Mouse (Mus musculus) retina, postnatal 1 day (tissue): ENCODE results near the gene Zfp770.
"Not testable (repeated sequence)": the region's sequence is repeated elsewhere in the genome, so short reads cannot be mapped to it uniquely, and the experiment has no call there.

Source experiments
- DNase-seq: peaks from one replicate; pipeline ENCODE4 v3.0.0-alpha.2; 2012

The Zfp770 gene

GRCm38 (mm10) chr2:114200932-114201559 lies at the start of gene Zfp770:
TSS of gene Zfp770 (minus strand) at chr2:114201469.
- peak; percentile 91 for DNase-seq

DNA sequence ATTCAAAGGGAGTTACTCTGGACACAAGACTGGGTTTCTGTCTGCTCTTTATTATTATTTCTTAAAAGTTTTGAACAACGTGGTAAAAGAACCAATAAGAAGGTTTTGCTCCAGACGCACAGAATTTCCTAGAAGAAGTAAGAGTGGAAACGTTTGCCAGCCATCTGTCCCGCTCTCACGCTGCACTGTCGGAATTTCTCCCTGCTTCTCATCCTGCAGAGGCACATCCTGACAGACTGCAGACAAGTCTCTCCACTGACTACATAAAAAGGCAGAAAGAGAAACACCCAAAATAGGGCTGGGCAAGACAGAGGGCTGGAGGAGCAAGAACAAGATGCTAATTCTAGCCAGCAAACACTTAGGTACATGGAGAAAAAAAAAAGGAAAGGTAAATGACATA lies 48.2 kb upstream of the Zfp770 start:
- no peak for DNase-seq

GRCm38 (mm10) chr2:114237639-114238038 lies 36.4 kb upstream of the Zfp770 start:
- DNase-seq: no peak

DNA sequence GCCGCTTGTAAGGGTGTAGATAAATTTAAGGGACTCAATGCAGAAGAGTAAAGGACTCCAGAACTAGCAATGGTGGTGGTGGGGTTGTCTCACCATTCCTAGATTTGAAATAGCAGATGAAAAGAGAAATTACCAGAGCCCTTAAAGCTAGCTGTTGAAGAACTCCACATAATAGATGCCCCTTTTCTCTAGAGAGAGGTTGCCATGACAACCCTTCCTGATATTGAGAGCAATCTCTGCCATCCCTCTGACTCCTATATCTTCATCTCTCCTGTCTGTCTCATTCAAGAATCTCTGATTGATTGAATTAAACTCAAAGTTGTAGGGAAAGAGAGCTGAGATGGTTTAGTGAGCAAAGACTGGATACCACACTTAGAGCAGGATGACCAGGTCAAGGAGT lies 35.3 kb upstream of the Zfp770 start:
- DNase-seq: no peak

GRCm38 (mm10) chr2:114235584-114235983 lies 34.3 kb upstream of the Zfp770 start:
- DNase-seq: no peak

- DNase-seq: no peak
Measured at GRCm38 (mm10) chr2:114231248-114231647, 30.0 kb upstream of the Zfp770 start.

GRCm38 (mm10) chr2:114228672-114229071 lies 27.4 kb upstream of the Zfp770 start:
- no peak for DNase-seq

- no peak for DNase-seq
Measured at GRCm38 (mm10) chr2:114205036-114205435, 3.8 kb upstream of the Zfp770 start.

- DNase-seq: no peak
Measured at GRCm38 (mm10) chr2:114201574-114201973, 305 bp upstream of the Zfp770 start.

GRCm38 (mm10) chr2:114196421-114196820 lies 4.8 kb downstream of the Zfp770 start:
- DNase-seq: no peak

- not testable (repeated sequence) for DNase-seq
Measured at GRCm38 (mm10) chr2:114186924-114187323, 14.3 kb downstream of the Zfp770 start, which contains the start of gene Aqr. TSS of gene Aqr (minus strand) at chr2:114187024.

GRCm38 (mm10) chr2:114177802-114178733 lies 23.2 kb downstream of the Zfp770 start:
- DNase-seq: no peak

DNA sequence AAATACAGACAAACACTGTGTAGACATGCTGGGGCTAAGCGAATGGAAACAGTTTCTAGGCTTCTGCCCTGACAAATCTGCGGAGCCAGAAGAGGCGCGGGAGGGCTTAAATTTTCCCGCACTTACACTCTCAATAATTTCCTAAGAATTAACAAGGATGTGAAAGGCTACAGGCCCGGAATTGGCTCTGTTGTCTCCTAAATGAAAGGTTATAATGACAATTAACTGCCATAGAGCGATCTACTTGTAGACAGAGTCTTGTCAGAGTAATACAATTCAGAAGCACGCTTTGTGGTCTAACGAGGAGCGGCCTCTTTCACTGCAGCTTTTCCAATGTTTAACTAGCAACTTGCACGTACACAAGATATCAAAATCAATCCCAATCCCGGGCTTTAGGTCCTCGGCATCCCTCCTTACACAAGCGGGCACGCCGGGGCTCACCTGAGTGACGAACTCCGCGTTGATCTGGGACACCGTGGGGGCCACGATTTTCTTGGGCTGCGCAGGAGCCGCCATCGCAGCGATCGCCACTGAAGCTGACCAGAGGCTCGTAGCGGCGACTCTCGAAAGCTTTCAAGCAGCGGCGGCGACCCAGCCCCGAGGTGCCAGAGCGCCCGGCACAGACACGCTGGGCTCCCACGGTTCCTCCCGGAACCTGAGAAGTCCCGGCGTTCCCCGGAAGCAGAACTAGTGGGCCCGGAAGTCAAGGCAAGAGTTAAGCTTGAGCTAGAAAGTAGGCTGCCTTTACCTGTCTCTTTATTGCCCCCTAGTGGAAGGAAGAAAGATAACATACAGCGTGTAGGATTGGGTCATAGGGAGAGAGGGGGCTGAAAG lies 26.4 kb downstream of the Zfp770 start:
- DNase-seq: peak; percentile 93

GRCm38 (mm10) chr2:114173248-114173647 lies 28.0 kb downstream of the Zfp770 start:
- no peak for DNase-seq

GRCm38 (mm10) chr2:114167837-114168236 lies 33.4 kb downstream of the Zfp770 start:
- no peak for DNase-seq

DNA sequence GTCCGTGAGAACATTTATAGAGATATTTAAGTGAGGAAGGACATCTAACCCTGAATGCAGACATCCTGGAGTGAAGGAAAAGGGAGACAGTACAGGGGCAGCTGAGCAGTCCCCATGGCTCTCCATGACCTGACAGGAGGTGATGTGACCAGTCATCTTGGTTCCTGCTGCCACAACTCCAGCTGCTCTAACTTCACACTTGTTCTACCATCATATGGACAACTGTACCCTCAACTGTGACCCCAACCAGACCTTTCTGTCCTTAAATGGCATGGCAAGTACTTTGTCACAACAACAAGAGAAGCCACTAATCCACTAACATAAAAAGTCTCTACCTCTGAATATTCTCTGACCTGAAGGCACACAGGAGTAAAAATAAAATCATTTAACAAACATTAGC lies 39.3 kb downstream of the Zfp770 start:
- DNase-seq: no peak

DNA sequence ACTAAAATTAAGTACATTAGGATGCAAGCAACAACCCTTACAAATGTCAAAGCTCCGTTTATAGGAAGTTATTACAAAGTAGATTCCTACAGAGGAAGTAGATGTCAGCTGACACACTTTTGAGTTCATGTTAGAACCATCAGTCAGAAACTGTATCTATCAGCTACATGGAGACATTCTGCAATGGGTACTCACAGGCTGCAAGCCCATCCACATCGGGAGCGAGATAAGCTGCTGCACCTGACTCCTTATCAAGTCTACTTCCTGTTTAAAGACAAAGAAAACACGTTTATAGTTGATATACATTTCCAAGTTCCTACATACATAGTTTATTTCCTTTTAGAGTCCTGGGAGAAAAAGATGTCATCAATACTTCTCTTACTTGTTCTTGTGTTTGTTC lies 43.9 kb downstream of the Zfp770 start:
- no peak for DNase-seq

DNA sequence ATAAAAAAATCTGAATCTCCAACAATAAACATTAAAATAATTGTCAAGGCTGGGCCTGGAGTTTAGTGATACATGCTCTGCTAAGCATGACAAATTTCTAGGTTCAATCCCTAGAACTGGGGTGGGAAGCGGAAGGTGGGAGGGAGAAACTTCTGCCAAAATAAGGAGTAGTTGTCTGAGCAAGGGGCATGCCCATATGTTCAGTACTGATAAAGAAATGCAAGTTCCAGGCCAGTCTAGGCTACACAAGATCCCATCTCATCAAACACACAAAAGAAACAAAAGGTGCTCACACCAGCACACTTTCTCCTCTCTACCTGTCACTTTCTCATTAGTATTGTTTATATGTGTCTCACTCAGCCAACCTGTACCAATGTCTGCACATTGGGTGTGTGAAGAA lies 44.6 kb downstream of the Zfp770 start:
- no peak for DNase-seq

- DNase-seq: no peak
Measured at GRCm38 (mm10) chr2:114153247-114153646, 48.0 kb downstream of the Zfp770 start.

GRCm38 (mm10) chr2:114146864-114147458 lies 54.3 kb downstream of the Zfp770 start:
- DNase-seq: no peak

DNA sequence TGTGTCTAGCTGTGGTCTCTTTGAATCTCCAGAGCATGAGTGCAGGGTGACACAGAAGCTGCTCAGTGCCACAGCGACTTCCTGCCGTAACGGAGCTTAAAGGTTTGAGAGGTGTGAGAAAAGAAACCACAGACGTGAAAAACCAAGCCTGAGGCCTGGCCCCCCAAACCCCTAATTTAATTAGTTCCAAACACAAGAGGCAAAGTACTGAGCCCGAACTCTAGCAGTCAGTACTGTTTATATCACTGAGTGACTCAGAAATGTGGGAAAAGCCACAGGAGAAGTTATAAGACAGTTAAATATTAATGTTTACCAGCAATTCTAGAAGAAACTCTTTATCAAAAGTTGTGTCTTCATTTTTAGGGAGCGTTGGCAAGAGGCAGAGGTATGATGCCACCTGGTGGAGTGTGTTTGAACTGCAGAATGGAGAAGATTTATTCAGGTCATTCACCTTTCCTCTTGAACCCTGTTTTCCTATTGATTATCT lies 55.9 kb downstream of the Zfp770 start:
- peak; percentile 60 for DNase-seq

- DNase-seq: no peak
Measured at GRCm38 (mm10) chr2:114144915-114145314, 56.4 kb downstream of the Zfp770 start.

GRCm38 (mm10) chr2:114143842-114144241 lies 57.4 kb downstream of the Zfp770 start:
- DNase-seq: no peak
